Mouse (Mus musculus): ENCODE measurements around the gene Il27ra.

Il27ra gene

GRCm38 (mm10) chr8:84065457-84066072 is 23.2 kb upstream of the Il27ra start:
- no peak for DNase-seq

- no peak for DNase-seq
These were observed 22.6 kb upstream of the Il27ra start, which contains the start of gene Gm10643 for GRCm38 (mm10) chr8:84065037-84065436. Gene Gm10643, minus strand, starts transcription at chr8:84065137.

- DNase-seq: peak; percentile 77
These were observed 21.6 kb upstream of the Il27ra start for GRCm38 (mm10) chr8:84063861-84064610.

- no peak for DNase-seq
These were observed 17.9 kb upstream of the Il27ra start for GRCm38 (mm10) chr8:84060245-84060644.

GRCm38 (mm10) chr8:84059226-84059625 is 16.8 kb upstream of the Il27ra start:
- no peak for DNase-seq

GRCm38 (mm10) chr8:84057827-84058226 is 15.4 kb upstream of the Il27ra start:
- DNase-seq: no peak

GRCm38 (mm10) chr8:84053229-84053628 is 10.8 kb upstream of the Il27ra start:
- no peak for DNase-seq

- no peak for DNase-seq
These were observed 10.4 kb upstream of the Il27ra start for GRCm38 (mm10) chr8:84052746-84053145.

- no peak for DNase-seq
These were observed 5.8 kb upstream of the Il27ra start for GRCm38 (mm10) chr8:84048171-84048570.

- no peak for DNase-seq
These were observed 4.1 kb upstream of the Il27ra start for GRCm38 (mm10) chr8:84046505-84046904.

- no peak for DNase-seq
These were observed 2.5 kb upstream of the Il27ra start, which contains the start of gene Rln3 for GRCm38 (mm10) chr8:84044900-84045299. Gene Rln3, minus strand, starts transcription at chr8:84045000.

GRCm38 (mm10) chr8:84044103-84044502 is 1.7 kb upstream of the Il27ra start:
- DNase-seq: no peak

- peak; percentile 44 for DNase-seq
These were observed 556 bp upstream of the Il27ra start for GRCm38 (mm10) chr8:84042948-84043342.

GRCm38 (mm10) chr8:84039050-84039449 is 3.3 kb downstream of the Il27ra start:
- DNase-seq: peak; percentile 86

GRCm38 (mm10) chr8:84038015-84038414 is 4.4 kb downstream of the Il27ra start:
- DNase-seq: no peak

GRCm38 (mm10) chr8:84032777-84033176 is 9.6 kb downstream of the Il27ra start:
- no peak for DNase-seq

- no peak for DNase-seq
These were observed 13.1 kb downstream of the Il27ra start for GRCm38 (mm10) chr8:84029272-84029671.

GRCm38 (mm10) chr8:84027449-84027848 is 14.9 kb downstream of the Il27ra start:
- peak; percentile 32 for DNase-seq

- peak; percentile 90 for DNase-seq
These were observed 16.5 kb downstream of the Il27ra start for GRCm38 (mm10) chr8:84025863-84026262.

- peak; percentile 90 for DNase-seq
These were observed 18.2 kb downstream of the Il27ra start for GRCm38 (mm10) chr8:84024171-84024570.

GRCm38 (mm10) chr8:84023631-84024030 is 18.8 kb downstream of the Il27ra start:
- no peak for DNase-seq

GRCm38 (mm10) chr8:84023085-84023484 is 19.3 kb downstream of the Il27ra start:
- DNase-seq: no peak

- no peak for DNase-seq
These were observed 20.8 kb downstream of the Il27ra start for GRCm38 (mm10) chr8:84021569-84021968.

- no peak for DNase-seq
These were observed 21.3 kb downstream of the Il27ra start, which contains the start of gene Palm3 for GRCm38 (mm10) chr8:84021096-84021495. Gene Palm3, plus strand, starts transcription at chr8:84021471.
